Mouse (Mus musculus) thymus, postnatal 36 days (tissue): ENCODE results near the gene Dnajb12.
A peak's percentile ranks its signal among the peaks of the same experiment; 100 is the strongest.

Experiments
- DNase-seq, 2 experiments: peaks; one replicate each; pipeline ENCODE4 v3.0.0; 2022; ENCODE audit warnings: mixed read lengths in 2 of 2

Gene Dnajb12

GRCm38 (mm10) chr10:59879255-59880028 is at the start of gene Dnajb12:
TSS of gene Dnajb12 (plus strand) at chr10:59879556.
- peak; percentile 92 to 94 for DNase-seq

DNA sequence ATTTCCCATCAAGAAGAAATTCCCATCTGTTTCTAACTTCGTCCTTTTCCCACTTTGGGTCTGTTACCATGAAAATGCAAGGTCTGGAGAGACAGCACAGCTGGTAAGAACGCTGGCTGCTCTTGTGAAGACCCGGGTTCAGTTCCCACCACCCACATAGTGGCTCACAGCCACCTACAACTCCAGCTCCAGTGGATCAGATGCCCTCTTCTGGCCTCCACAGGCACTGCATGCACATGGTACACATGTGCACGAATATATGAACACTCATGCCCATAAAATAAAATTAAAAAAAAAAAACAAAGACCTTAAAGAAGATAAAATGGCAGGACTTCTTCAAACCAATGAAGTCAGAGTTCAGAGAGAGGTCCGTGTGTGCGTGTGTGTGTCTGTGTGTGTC is 49.5 kb upstream of the Dnajb12 start:
- no peak for DNase-seq

DNA sequence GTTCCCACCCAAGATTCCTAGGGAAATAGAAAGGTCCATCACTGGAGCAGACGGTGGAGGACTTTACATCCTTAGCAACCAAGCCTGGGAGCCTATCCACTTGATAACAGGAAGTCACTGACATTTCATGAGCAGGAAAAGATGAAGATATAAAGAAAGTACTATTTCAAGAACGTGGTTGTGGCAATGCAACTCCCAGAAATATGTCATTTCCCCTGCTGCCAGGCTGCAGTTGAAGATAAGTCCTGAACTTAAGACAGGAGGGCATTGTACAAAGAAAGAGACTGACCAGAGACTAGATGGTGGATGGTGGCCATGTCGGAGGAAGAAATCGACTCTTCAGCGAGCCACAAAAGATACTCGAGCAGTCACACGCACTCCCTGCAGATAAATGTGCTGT is 47.4 kb upstream of the Dnajb12 start:
- DNase-seq: no peak

- DNase-seq: no peak
These were observed 43.8 kb upstream of the Dnajb12 start for GRCm38 (mm10) chr10:59835301-59836155.

DNA sequence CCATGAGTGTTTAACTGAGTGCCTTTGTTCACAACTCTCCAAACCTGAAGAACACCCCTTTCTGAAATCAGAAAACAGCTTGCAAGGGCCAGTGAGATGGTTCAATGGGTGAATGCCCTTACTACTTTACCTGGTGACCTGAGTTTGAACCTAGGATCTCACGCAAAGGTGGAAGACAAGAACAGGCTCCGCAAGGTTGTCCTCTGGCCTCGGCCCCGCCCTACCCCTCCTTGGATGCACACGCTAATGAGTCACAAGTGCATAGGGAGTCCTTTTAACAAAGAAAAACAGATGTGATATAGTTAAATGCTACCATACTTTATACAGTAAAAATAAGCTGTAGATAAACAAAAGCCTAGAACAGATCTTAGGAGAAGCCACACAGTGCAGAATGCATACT is 41.9 kb upstream of the Dnajb12 start:
- DNase-seq: no peak

DNA sequence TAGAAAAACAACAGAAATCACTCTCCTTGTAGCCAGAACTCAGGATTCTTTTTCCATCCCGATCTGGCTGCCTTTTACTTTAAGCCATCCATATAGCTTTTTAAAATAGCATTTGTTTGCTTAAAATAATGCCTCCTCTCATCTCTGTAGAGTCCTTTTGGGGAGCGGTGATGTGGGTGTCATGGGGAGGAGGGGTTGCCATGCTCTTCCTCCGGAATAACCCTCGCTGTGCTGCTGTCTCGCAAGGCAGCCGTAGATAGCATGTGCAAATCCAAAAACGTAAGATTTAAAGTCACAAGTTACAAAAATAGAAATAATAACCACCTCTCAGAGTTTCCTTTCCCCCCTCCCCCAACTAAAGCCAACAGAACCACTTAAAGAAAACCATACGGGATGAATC is 37.9 kb upstream of the Dnajb12 start:
- no peak for DNase-seq

DNA sequence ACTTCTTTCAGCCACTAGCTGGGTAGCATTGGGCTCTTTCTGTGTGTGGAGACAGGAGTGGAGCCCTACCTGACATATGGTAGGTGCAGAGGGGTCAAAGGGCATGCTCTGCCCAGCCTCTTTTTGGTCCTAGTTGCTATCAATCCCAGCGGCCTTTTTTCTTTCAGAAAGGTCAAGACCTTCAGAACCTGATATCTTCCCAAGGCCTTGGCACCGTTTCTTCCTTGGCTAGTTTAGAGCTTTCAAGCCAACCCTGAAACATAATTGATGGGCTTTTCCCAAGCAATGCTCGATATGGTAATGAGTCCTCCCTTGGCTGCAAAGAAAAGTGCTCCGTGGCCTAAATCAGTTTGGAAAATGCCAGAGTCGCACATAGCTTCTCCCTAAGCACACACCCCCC is 36.2 kb upstream of the Dnajb12 start:
- DNase-seq: no peak

DNA sequence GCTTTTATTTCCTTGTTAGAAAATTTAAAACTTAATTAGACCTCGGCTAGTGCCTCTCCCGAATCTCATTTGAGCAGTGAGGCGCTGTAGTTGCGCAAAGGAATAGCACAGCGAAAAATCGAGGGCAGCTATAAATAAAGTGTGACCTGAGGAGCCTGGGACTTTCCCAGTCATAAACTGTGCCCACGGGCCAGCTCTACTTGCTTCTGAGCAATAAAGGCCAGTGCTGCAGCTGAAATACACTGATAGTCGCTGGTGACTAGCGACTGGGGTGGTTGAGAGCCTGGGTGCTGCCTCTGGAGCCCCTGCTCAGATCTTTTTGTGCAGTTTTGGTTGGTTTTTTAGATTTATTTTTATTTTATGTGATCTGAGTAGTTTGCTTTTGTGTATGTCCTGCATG is 34.7 kb upstream of the Dnajb12 start:
- no peak for DNase-seq

- no peak for DNase-seq
These were observed 32.9 kb upstream of the Dnajb12 start for GRCm38 (mm10) chr10:59846416-59846815.

DNA sequence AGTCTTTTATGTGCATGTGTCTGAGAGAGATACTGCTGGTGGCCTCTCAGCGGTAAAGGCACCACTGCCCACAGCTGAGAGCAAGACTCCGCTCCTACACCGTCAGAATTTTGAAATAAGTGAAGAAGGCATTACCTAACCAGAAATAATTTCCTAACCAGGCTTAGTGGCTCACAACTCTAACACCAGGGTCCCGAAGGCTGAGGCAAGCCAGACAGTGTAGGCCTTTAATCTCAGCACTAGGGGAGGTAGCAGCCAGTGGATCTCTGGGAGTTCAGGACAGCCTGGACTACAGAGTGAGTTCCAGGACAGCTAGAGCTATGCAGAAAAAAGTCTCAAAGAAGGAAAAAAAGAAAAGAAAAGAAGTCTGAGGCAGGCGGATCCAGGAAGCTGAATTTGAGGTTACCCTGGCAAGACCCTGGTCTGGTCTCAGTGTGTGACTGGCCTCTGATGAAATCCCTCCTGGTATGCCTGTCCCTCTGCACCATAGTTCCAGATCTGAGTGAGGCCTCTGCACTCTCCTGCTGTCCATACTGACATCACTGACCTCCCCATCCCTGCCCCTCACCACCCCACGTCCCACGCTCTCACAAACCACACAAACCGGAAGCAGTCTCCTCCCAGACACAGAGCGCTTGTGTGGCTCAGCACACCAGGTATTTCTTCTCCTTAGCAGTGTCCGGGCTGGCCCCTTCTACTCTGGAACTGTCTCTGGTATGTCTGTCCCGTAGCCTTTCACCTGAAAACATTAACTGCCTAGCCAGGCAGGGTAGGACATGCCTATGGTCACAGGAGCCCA is 31.1 kb upstream of the Dnajb12 start:
- DNase-seq: no peak

GRCm38 (mm10) chr10:59848953-59849352 is 30.4 kb upstream of the Dnajb12 start:
- no peak for DNase-seq

- no peak for DNase-seq
These were observed 30.0 kb upstream of the Dnajb12 start for GRCm38 (mm10) chr10:59849371-59849770.

- no peak for DNase-seq
These were observed 22.2 kb upstream of the Dnajb12 start for GRCm38 (mm10) chr10:59857157-59857556.

DNA sequence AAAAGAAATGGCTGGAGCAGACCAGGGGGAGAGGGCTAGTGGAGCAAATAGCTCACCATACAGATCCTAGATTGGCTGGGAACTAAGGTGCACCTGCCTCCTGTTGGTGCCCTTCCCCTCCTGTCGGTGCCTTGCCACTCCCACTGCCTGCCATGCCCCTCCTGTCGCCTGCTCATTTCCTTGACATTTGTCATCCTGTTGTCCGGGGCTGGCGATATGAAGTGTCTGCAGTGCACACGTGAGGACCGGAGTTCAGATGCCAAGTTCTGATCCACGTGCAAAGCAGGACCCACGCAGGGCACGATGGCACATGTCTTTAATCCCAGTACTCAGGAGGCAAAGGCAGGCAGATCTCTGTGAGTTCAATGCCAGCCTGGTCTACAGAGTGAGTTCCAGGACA is 18.7 kb upstream of the Dnajb12 start:
- DNase-seq: no peak

GRCm38 (mm10) chr10:59861201-59861600 is 18.2 kb upstream of the Dnajb12 start:
- DNase-seq: no peak

- DNase-seq: no peak
These were observed 16.4 kb upstream of the Dnajb12 start for GRCm38 (mm10) chr10:59862816-59863440.

- DNase-seq: no peak
These were observed 15.7 kb upstream of the Dnajb12 start for GRCm38 (mm10) chr10:59863620-59864019.

DNA sequence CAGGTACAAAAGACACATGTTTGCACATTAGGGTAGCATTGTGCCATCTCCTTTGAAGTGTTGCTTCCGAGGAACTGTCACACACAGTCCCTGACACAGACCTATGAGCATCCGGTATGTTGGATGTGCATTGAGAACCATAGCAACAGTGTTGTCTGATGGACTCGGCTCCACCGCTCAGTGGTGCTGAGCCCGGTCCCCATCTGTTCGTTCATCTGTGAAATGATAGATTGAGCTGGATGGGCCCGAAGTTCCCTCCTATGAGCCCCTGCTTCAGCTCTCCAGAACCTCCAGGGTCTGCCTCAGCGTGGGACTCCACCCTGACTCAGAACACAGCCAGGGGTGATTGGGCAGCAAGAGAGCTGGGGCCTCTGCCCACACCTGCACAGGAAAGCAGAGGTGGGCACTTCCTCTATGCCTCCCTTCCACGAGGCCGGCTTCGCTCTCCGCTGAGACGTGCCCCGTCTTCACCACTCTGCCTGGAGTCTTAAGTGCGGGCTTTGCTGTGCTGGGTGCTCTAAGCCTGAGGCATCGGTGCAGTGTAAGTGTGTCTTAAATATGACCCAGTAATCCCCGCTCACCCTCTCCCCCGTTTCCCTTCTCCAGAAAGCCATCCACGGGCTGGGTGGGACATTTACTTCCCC is 15.0 kb upstream of the Dnajb12 start:
- peak; percentile 28 to 51 for DNase-seq

- DNase-seq: peak; percentile 88 to 90
These were observed 14.3 kb upstream of the Dnajb12 start for GRCm38 (mm10) chr10:59864884-59865726.

GRCm38 (mm10) chr10:59868266-59868665 is 11.1 kb upstream of the Dnajb12 start:
- DNase-seq: no peak

DNA sequence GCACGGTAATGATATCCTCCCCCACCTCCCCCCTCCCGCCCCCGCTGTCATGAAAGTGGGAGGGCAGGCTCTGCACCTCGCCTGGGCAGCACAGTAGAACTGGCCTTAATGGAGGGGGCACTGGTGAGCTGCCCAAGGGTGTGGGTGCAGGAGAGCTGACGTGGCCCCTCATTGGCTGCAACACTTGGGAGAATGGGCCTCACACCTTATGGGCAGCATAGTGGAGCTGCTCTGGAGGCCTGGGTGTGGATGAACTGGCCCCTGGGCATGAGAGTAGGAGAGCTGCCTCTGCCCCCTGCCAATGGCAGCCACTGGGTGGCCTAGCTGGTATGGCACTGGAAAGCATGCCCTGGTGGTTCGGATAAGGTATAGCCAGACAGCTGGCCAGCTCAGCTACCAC is 9.3 kb upstream of the Dnajb12 start:
- no peak for DNase-seq
